Mouse (Mus musculus) cerebellum, adult 11-12 months (tissue): ENCODE measurements around the gene Zfp113.

Experiments used
- DNase-seq: peaks from one replicate; pipeline ENCODE4 v3.0.0; 2022

Zfp113 gene

GRCm38 (mm10) chr5:138155443-138155976 is at the start of gene Zfp113:
TSS of gene Zfp113 (minus strand) at chr5:138155744.
- peak; percentile 91 for DNase-seq

GRCm38 (mm10) chr5:138202086-138202485 is 46.5 kb upstream of the Zfp113 start:
- DNase-seq, result no peak

GRCm38 (mm10) chr5:138199576-138199975 is 44.0 kb upstream of the Zfp113 start:
- DNase-seq, result no peak

GRCm38 (mm10) chr5:138195463-138195862 is 39.9 kb upstream of the Zfp113 start:
- DNase-seq, result no peak

- peak; percentile 62 for DNase-seq
These were observed 39.3 kb upstream of the Zfp113 start for GRCm38 (mm10) chr5:138194755-138195345.

GRCm38 (mm10) chr5:138193771-138194727 is 38.5 kb upstream of the Zfp113 start, which contains the start of gene Mblac1:
TSS of gene Mblac1 (plus strand) at chr5:138194314.
- DNase-seq, result peak; percentile 88

GRCm38 (mm10) chr5:138187661-138188306 is 32.2 kb upstream of the Zfp113 start:
- peak; percentile 75 for DNase-seq

GRCm38 (mm10) chr5:138186950-138187638 is 31.6 kb upstream of the Zfp113 start, which contains the start of the genes Taf6 and Cnpy4:
TSS of gene Taf6 (minus strand) at chr5:138187451.
TSS of gene Cnpy4 (plus strand) at chr5:138187485.
- DNase-seq, result peak; percentile 87

- no peak for DNase-seq
These were observed 17.7 kb upstream of the Zfp113 start for GRCm38 (mm10) chr5:138173217-138173616.

- peak; percentile 99 for DNase-seq
These were observed 16.3 kb upstream of the Zfp113 start, which contains the start of the genes Ap4m1 and Mcm7 for GRCm38 (mm10) chr5:138171695-138172491. TSS of gene Ap4m1 (plus strand) at chr5:138172002. TSS of gene Mcm7 (minus strand) at chr5:138172422.

GRCm38 (mm10) chr5:138170936-138171561 is 15.5 kb upstream of the Zfp113 start:
- DNase-seq, result peak; percentile 97

GRCm38 (mm10) chr5:138165594-138165993 is 10.1 kb upstream of the Zfp113 start:
- peak; percentile 28 for DNase-seq

GRCm38 (mm10) chr5:138163610-138164009 is 8.1 kb upstream of the Zfp113 start:
- DNase-seq, result peak; percentile 22

- DNase-seq, result peak; percentile 22
These were observed 7.5 kb upstream of the Zfp113 start for GRCm38 (mm10) chr5:138163046-138163445.

- DNase-seq, result peak; percentile 93
These were observed 5.5 kb upstream of the Zfp113 start, which contains the start of gene Cops6 for GRCm38 (mm10) chr5:138160842-138161665. TSS of gene Cops6 (plus strand) at chr5:138161071.

GRCm38 (mm10) chr5:138160224-138160762 is 4.7 kb upstream of the Zfp113 start:
- peak; percentile 40 for DNase-seq

GRCm38 (mm10) chr5:138154390-138154789 is 1.2 kb downstream of the Zfp113 start:
- no peak for DNase-seq

GRCm38 (mm10) chr5:138138585-138138984 is 17.0 kb downstream of the Zfp113 start:
- DNase-seq, result no peak

- DNase-seq, result no peak
These were observed 17.5 kb downstream of the Zfp113 start for GRCm38 (mm10) chr5:138137935-138138549.
